Mouse (Mus musculus) kidney, embryonic 16.5 days (tissue): ENCODE measurements around the gene Pvr. TPM values are rescaled to one million over a fixed set of nuclear protein-coding genes. Genes with fewer than 3 reads are reported as not detected.

ENCODE experiments used
- ATAC-seq: fragments of 200-750 bp; cut with Nextera tagmentation; 2 replicates; pipeline ENCODE4 v1.8.0; 2017; ENCODE audit warnings: moderate TSS enrichment; ENCODE audit not compliant: low FRiP score, low TSS enrichment
- H3K27ac ChIP-seq: fragments of 300-500 bp; sonication (generic); 2 replicates; pipeline ENCODE4 v1.5.1; 2014; ENCODE audit warnings: low read length
- H3K27me3 ChIP-seq: fragments of 300-500 bp; sonication (generic); 2 replicates; pipeline ENCODE4 v1.6.1; 2014; ENCODE audit warnings: low read length, control low read depth, mixed read lengths; ENCODE audit not compliant: insufficient read depth
- H3K36me3 ChIP-seq: fragments of 300-500 bp; sonication (generic); 2 replicates; pipeline ENCODE4 v1.6.1; 2014; ENCODE audit warnings: low read length, control low read depth, mixed read lengths; ENCODE audit not compliant: insufficient read depth
- H3K4me1 ChIP-seq: fragments of 300-500 bp; sonication (generic); 2 replicates; pipeline ENCODE4 v1.6.1; 2014; ENCODE audit warnings: low read length, control low read depth, mixed read lengths; ENCODE audit not compliant: insufficient read depth
- H3K4me2 ChIP-seq: fragments of 300-500 bp; sonication (generic); replicated peaks from 2 replicates; pipeline ENCODE4 v1.6.1; 2014; ENCODE audit warnings: low read depth, low read length
- H3K4me3 ChIP-seq: fragments of 300-500 bp; sonication (generic); 2 replicates; pipeline ENCODE4 v1.5.1; 2014; ENCODE audit warnings: mild to moderate bottlenecking, low read length
- H3K9ac ChIP-seq: fragments of 300-500 bp; sonication (generic); replicated peaks from 2 replicates; pipeline ENCODE4 v1.6.1; 2014; ENCODE audit warnings: low read length
- H3K9me3 ChIP-seq: fragments of 300-500 bp; sonication (generic); 2 replicates; pipeline ENCODE4 v1.6.1; 2016; ENCODE audit warnings: low read length, control low read depth
- WGBS: fragments of 180-500 bp; shearing (Covaris S2); extraction: QIAGEN DNeasy Blood & Tissue Kit; methylation state at CpG from one replicate; pipeline ENCODE4 v1.1.7; 2014; 5-methylcytosine and 5-hydroxymethylcytosine counted together
- polyA plus RNA-seq: library from polyadenylated mRNA; unstranded; fragments of >200 nt; fragmentation: Nextera tagmentation; extraction: Ambion mirVana; gene quantifications from 2 replicates; pipeline ENCODE4 v1.2.1, GENCODE M21; 2015

Pvr gene
- polyA plus RNA-seq, 1 experiment from 2014 or later, result 11.8 TPM

GRCm38 (mm10) chr7:19952320-19952986, 31.5 kb upstream of the Pvr start:
- Histone ChIP-seq H3K9ac (no peak overlapping the region), H3K36me3 (no peaks in the 10 kb centered on the region), H3K9me3 (no peaks in the 10 kb centered on the region), H3K4me2 (no peak overlapping the region), H3K27me3 (no peaks in the 10 kb centered on the region), H3K4me1 (peaks cover 7% of the 10 kb centered on the region; the same call in 1 of the 2 replicates), H3K27ac (no peak overlapping the region), H3K4me3 (no peak overlapping the region)
- no peak for ATAC-seq
- WGBS, result 67% methylated on average over 10 of the region's 10 CpGs

GRCm38 (mm10) chr7:19950589-19950988, 29.6 kb upstream of the Pvr start, which contains the start of gene Igsf23:
Igsf23 (minus strand) TSS chr7:19950756.
- no peak within 1 kb of the TSS for H3K9ac ChIP-seq
- H3K27me3 ChIP-seq, result no peaks in the 10 kb centered on the region
- H3K27ac ChIP-seq, result no peak within 1 kb of the TSS
- no peak for ATAC-seq
- no peak within 1 kb of the TSS for H3K4me3 ChIP-seq
- 60% methylated on average over 9 of the region's 9 CpGs for WGBS
- H3K9me3 ChIP-seq, result no peaks in the 10 kb centered on the region
- 0 out of 2 replicates have a peak, but pooled peaks cover 4% of the 10 kb centered on the region for H3K4me1 ChIP-seq
- no peak within 1 kb of the TSS for H3K4me2 ChIP-seq
- H3K36me3 ChIP-seq, result no peaks in the 10 kb centered on the region

- no peak for ATAC-seq
- Histone ChIP-seq H3K36me3 (no peaks in the 10 kb centered on the region), H3K27ac (no peak overlapping the region), H3K9ac (no peak overlapping the region), H3K4me1 (0 out of 2 replicates have a peak, but pooled peaks cover 4% of the 10 kb centered on the region), H3K4me2 (no peak overlapping the region), H3K4me3 (no peak overlapping the region), H3K9me3 (no peaks in the 10 kb centered on the region), H3K27me3 (no peaks in the 10 kb centered on the region)
- WGBS, result 54% methylated on average over 10 of the region's 10 CpGs
These were observed 29.0 kb upstream of the Pvr start for GRCm38 (mm10) chr7:19949996-19950395.

GRCm38 (mm10) chr7:19948956-19949355, 28.0 kb upstream of the Pvr start:
- Histone ChIP-seq H3K9ac (no peak overlapping the region), H3K4me1 (0 out of 2 replicates have a peak, but pooled peaks cover 4% of the 10 kb centered on the region), H3K27me3 (no peaks in the 10 kb centered on the region), H3K36me3 (no peaks in the 10 kb centered on the region), H3K9me3 (no peaks in the 10 kb centered on the region), H3K4me2 (no peak overlapping the region), H3K27ac (no peak overlapping the region), H3K4me3 (no peak overlapping the region)
- ATAC-seq, result no peak
- 77% methylated on average over 12 of the region's 12 CpGs for WGBS

GRCm38 (mm10) chr7:19945821-19946515, 25.0 kb upstream of the Pvr start:
- no peak overlapping the region for H3K27ac ChIP-seq
- H3K4me1 ChIP-seq, result no peaks in the 10 kb centered on the region
- no peak overlapping the region for H3K4me3 ChIP-seq
- no peak overlapping the region for H3K9ac ChIP-seq
- 76% methylated on average over 13 of the region's 13 CpGs for whole genome bisulfite sequencing
- no peaks in the 10 kb centered on the region for H3K27me3 ChIP-seq
- ATAC-seq, result no peak
- H3K9me3 ChIP-seq, result no peaks in the 10 kb centered on the region
- H3K4me2 ChIP-seq, result no peak overlapping the region
- H3K36me3 ChIP-seq, result no peaks in the 10 kb centered on the region

GRCm38 (mm10) chr7:19945201-19945600, 24.2 kb upstream of the Pvr start:
- Histone ChIP-seq H3K4me2 (no peak overlapping the region), H3K4me3 (no peak overlapping the region), H3K9ac (no peak overlapping the region), H3K9me3 (no peaks in the 10 kb centered on the region), H3K4me1 (no peaks in the 10 kb centered on the region), H3K27ac (no peak overlapping the region), H3K27me3 (no peaks in the 10 kb centered on the region), H3K36me3 (no peaks in the 10 kb centered on the region)
- 89% methylated on average over 5 of the region's 5 CpGs for WGBS
- ATAC-seq, result no peak

- Histone ChIP-seq H3K27ac (no peak overlapping the region), H3K4me1 (no peaks in the 10 kb centered on the region), H3K27me3 (no peaks in the 10 kb centered on the region), H3K9ac (no peak overlapping the region), H3K9me3 (no peaks in the 10 kb centered on the region), H3K4me3 (no peak overlapping the region), H3K4me2 (no peak overlapping the region), H3K36me3 (no peaks in the 10 kb centered on the region)
- WGBS, result 90% methylated on average over 8 of the region's 8 CpGs
- no peak for ATAC-seq
These were observed 23.7 kb upstream of the Pvr start for GRCm38 (mm10) chr7:19944709-19945108.

GRCm38 (mm10) chr7:19940256-19940655, 19.3 kb upstream of the Pvr start:
- no peak for ATAC-seq
- H3K9ac ChIP-seq, result no peak overlapping the region
- WGBS, result 26% methylated on average over 4 of the region's 6 CpGs
- H3K27me3 ChIP-seq, result no peaks in the 10 kb centered on the region
- H3K4me2 ChIP-seq, result no peak overlapping the region
- H3K27ac ChIP-seq, result 0 out of 2 replicates have a peak overlapping the region, but pooled peaks have one; percentile 10
- no peaks in the 10 kb centered on the region for H3K9me3 ChIP-seq
- no peaks in the 10 kb centered on the region for H3K36me3 ChIP-seq
- H3K4me1 ChIP-seq, result no peaks in the 10 kb centered on the region
- H3K4me3 ChIP-seq, result no peak overlapping the region

- no peak overlapping the region for H3K4me3 ChIP-seq
- H3K4me2 ChIP-seq, result no peak overlapping the region
- H3K4me1 ChIP-seq, result no peaks in the 10 kb centered on the region
- no peak overlapping the region for H3K27ac ChIP-seq
- WGBS, result 45% methylated on average over 12 of the region's 12 CpGs
- H3K9ac ChIP-seq, result no peak overlapping the region
- ATAC-seq, result peak; percentile 44; the same call in 1 of the 2 replicates
- no peaks in the 10 kb centered on the region for H3K36me3 ChIP-seq
- H3K9me3 ChIP-seq, result no peaks in the 10 kb centered on the region
- no peaks in the 10 kb centered on the region for H3K27me3 ChIP-seq
These were observed 18.7 kb upstream of the Pvr start for GRCm38 (mm10) chr7:19939555-19940235.
